Mouse (Mus musculus) layer of hippocampus, adult 8-10 months (tissue): ENCODE data around the gene Nptxr. TPM values are rescaled to one million over a fixed set of nuclear protein-coding genes. Genes with fewer than 3 reads are reported as not detected.
A peak's percentile ranks its signal among the peaks of the same experiment; 100 is the strongest.
"Not testable (repeated sequence)": the region's sequence is repeated elsewhere in the genome, so short reads cannot be mapped to it uniquely, and the experiment has no call there.

Experiments
- DNase-seq, 2 experiments: peaks; one replicate each; pipeline ENCODE4 v3.0.0; 2022; ENCODE audit warnings: low spot score in 2 of 2
- total RNA-seq, 4 experiments: library from RNA; stranded (reverse); gene quantifications; 2 replicates each; pipeline ENCODE4 v1.2.4; 2022

The Nptxr gene
- total RNA-seq, 4 experiments from 2014 or later = 637 to 711 (median 646) TPM

DNA sequence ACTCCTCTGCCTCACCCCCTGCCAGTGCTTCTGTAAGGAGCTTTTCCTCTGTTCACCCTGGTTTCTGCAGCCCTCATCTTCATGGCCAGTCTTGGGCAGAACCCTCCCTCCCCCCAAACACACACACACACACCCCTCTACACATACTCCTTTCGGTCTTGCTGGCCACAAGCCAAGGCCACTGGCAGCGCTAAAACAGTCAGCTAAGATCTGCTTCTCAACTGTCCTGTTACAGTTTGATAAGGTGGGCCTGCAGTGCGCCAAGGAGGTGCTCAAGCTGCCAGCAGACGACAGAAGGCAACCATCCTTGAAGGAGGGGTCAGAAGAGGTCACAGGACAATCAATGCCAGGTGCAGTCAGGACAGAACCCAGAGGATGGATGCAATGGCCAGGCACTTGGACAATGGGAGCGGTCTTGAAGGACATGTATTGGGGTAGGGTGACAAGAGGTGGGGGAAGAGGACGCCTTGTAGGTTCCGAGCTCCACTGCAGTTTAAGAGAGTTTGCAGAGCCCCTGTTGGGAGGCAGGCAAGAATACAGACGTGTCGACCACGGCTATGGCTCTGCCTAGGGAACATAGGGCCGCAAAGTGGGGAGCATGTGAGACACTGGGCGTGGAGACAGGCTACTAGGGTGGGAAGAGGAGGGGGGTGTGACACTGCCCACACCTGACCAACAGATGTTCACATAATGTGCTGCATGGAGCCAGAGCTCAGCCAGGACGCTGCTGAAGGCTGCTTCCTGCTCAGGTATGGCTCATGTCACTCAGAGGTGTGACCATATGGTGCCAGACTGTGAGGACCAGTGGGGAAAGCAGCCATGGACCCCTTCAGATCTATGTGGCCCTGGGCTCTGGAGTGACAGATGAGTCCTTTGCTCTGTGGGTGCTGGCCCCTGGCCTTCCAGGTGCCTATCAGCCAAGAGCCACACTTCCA lies 18.0 kb upstream of the Nptxr start:
- no peak for DNase-seq

GRCm38 (mm10) chr15:79818325-79818724 lies 13.8 kb upstream of the Nptxr start:
- no peak for DNase-seq

DNA sequence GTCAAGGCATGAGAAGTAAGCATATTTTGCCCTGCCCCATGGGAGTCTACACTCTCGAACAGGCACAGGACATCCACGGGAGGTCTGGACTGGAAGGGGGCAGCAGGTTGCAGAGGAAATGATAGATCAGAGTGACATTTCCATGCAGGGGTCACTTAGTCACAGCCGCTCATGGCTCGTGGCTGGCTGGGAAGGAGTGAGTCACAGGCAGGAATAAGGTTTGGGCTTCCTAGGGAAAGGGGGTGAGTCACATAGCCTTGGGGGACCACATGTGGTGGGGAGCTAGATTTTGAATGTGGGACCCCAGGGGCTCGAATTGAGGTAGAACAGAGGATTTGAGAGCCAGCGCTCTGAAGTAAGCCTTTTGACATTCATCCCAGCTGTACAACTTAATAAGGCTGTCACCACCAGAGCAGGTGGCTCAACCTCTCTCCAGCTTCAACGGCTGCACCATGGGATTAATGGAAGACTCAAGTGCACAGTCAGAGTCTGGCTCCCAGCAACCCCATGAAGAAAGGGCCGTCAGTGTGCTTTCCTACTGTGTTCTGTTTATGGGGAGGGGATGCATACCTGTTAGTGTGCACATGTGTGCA lies 9.2 kb upstream of the Nptxr start:
- DNase-seq = no peak

GRCm38 (mm10) chr15:79812840-79813239 lies 8.3 kb upstream of the Nptxr start:
- not testable (repeated sequence) for DNase-seq

- DNase-seq = no peak
Observed at GRCm38 (mm10) chr15:79810997-79811396, 6.4 kb upstream of the Nptxr start.

- no peak for DNase-seq
Observed at GRCm38 (mm10) chr15:79810061-79810460, 5.5 kb upstream of the Nptxr start.

GRCm38 (mm10) chr15:79808658-79809057 lies 4.1 kb upstream of the Nptxr start:
- no peak for DNase-seq

GRCm38 (mm10) chr15:79808114-79808513 lies 3.5 kb upstream of the Nptxr start:
- DNase-seq = no peak

DNA sequence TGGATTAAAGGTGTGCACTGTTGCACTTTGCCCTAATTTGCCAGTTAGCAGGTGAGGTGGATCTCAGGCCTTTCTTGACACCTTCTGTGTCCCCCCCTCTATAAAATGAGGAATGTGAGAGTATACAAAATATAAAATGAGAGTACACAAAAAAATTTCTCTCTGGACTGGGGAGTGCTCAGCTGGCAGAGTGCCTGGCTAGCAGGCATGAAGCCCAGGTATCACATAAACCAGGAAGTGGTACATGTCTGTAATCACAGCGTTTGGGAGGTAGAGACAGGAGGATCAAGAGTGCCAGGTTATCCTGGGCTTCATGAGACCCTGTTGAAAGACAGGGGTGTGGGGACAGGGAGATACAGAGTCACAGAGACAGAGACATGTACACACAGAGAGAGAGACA lies 2.5 kb upstream of the Nptxr start:
- DNase-seq = no peak

DNA sequence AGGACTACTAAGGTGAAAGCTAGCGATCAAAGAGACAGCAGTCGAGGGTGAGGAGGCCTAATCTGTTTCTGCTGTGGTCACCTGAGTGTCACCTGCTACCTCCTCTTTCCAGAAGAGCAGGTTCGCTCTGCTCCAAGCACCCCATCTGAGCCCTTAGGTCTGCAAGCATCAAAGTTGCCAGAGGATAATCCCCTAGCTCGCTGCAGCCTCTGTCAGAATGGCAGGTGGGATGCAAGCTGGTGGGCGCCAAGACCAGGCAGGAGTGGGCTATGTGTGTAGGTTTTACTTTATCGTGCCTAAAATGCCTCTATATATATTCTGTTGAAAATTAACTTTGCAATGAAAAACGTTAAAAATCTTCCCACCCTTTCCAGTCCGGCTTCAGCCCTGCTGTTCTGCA lies 680 bp upstream of the Nptxr start:
- DNase-seq = no peak

DNA sequence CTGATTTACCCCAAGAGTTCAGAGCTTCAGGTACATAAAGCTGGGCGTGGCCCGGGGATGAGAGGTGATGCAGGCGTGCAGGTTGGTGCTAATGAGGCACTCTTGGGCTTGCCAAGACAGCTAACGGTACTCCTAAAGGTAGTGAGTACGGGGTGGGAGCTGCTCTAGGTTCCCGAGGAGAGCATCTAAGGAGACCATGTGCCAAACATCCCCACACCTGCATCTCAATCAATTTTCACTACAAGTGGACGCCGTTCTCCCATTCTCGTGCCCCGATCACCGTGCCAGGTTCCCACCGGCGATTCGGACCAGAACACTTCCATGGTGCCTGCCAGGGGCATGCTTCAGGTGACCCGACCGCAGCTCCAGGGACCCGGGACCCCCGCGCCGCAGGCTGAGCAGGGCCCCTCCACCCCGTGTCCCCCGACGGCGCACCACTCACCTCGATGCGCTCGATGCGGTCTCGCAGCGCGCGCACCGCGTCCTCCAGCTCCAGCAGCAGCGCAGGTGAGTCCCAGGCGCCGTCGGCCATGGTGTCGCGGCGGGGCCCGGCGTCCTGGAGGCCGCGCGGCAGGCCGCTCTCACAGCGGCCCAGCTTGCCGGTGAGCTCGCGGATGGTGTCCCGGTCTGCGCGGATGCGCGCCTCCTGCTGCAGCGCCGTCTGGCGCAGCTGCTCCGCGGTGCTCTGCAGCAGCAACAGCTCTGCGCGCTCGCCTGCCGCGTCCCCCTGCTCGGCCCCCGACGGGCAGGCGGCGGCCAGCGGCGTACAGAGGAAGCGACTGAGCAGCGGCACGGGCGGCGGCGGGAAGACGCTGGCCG lies 824 bp downstream of the Nptxr start:
- DNase-seq = no peak

GRCm38 (mm10) chr15:79802304-79802703 lies 2.3 kb downstream of the Nptxr start:
- no peak for DNase-seq

DNA sequence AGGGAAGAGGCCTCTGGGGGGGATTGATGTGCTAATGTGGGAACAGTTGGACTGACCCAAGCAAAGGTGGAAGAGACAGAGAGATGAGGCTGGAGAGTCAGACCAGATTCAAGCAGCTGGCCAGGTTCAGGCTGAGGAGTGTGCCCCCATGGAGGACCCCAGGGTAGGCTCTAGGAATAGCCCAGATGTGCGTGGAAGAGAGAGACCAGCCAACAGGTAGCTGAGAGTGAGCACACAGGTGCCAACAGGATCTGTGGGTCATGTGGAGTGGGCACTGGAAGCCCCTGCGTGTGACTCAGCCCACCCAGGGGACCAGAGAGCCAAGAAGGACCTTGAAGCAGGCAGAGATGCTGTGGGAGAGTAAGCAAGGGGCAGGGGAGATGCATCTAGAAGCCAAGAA lies 2.9 kb downstream of the Nptxr start:
- no peak for DNase-seq

- DNase-seq = no peak
Observed at GRCm38 (mm10) chr15:79800701-79801100, 3.9 kb downstream of the Nptxr start.

DNA sequence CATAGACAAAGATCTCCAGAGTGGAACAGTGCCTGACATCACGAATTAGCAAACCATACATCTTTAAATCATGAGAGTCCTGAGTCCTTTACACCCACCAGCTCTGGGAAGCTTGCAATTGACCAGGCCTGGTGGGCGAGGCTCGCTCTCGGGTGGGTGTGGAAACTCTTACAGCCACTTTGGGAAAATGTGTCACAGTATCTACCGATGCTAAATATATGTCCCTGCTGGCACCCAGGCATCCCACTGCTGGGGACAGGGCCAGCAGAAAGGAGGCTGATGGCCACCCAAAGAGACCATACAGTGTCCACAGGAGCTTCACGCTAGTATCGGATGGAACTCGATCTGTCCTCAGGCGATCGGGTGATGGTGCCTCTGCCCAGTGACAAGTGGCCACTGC lies 6.0 kb downstream of the Nptxr start:
- no peak for DNase-seq

DNA sequence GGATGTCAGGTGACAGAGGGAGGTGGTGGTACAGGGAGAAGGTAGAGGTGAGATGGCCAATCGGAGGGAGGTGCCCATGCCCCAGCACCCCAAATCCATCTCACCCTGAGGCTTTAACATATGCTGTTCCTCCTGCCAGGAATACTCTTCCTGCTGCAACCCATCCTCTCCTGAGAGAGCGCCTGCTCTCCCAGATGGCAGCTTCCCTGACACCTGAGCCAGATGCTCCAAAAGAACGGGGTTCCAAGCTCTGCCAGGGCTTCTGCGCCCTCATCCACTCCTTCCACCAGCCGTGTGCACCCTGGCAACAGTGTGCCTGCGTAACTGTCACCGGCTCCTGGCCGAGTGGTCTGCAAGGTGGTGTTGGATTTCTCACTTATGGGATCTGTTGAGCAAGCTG lies 6.9 kb downstream of the Nptxr start:
- no peak for DNase-seq

DNA sequence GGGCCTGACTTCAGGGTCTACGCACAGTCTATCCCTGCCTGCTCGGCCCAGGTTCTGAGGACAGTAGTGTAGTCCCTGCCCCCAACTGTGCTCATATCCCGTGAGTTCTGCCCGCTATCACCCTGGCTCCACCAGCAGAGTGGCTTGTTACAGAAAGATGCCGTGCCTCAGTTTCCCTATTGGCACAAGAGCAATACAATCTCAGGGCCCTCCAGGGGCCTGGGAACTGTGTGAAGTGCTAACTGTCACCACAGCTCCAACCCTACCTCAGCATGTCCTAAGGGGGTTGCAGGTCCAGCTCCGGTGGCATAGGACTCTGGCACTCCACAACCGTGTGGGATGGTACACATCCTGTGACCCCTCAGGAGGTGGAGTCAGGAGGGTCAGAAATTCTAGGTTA lies 7.5 kb downstream of the Nptxr start:
- no peak for DNase-seq

- peak; percentile 63 to 80 for DNase-seq
Observed at GRCm38 (mm10) chr15:79796256-79796655, 8.3 kb downstream of the Nptxr start.

- DNase-seq = no peak
Observed at GRCm38 (mm10) chr15:79794173-79794572, 10.4 kb downstream of the Nptxr start.

DNA sequence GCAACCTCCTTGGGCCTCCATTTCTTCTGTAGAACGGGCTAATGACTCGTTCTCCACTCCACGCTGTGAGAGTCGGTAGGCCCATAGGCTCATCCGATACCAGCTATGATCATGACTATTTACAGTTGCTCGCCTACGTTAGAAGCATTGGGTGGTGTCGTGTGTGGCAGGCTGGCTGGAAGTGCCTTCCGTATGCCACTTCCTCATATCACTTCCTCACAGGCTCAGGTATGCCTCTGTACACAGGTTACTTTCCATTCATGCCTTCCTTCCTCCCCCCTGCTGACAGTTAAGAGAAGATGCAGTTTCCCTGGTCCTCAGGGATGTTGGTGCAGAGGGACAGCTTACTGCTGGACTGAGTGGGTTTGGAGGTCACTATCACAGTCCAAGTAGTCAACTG lies 11.5 kb downstream of the Nptxr start:
- DNase-seq = no peak

- DNase-seq = no peak
Observed at GRCm38 (mm10) chr15:79792455-79792854, 12.1 kb downstream of the Nptxr start.

DNA sequence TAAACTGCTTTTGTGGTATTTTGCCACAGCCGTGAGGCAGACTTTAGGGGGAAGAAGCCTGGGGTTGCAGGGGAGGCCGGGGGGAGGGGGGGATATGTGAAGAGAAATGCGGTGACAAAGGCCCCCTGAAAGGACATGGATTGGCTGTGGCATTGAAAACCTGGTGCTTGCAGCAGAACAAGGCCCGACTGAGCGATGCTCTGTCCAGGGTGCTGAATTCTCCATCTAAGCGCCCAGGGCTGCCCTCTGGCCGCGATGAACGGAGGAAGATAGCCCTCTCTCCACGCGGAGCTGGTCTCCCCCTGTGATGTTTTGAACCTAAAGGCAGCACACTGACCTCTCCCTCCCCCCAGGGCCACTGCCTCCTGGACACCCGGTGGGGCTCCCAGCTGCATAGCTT lies 13.1 kb downstream of the Nptxr start:
- no peak for DNase-seq
